Mouse (Mus musculus): Measurements from ENCODE around the gene Slc12a8.

- no peak for TF ChIP-seq POLR2A (IDR thresholded peaks at IDR 0.05; ENCODE audit: borderline replicate concordance, control insufficient read depth, low read depth, low read length)
- no peak for TF ChIP-seq CTCF (IDR thresholded peaks at IDR 0.05; ENCODE audit: control insufficient read depth, insufficient read depth, low read length)
These were observed 67.9 kb downstream of the Slc12a8 start for GRCm38 (mm10) chr16:33585083-33585460.

Data from bone marrow, adult 2 months (tissue).